ENCODE assay signal across 10 mouse cellular contexts in the genomic region with DNA sequence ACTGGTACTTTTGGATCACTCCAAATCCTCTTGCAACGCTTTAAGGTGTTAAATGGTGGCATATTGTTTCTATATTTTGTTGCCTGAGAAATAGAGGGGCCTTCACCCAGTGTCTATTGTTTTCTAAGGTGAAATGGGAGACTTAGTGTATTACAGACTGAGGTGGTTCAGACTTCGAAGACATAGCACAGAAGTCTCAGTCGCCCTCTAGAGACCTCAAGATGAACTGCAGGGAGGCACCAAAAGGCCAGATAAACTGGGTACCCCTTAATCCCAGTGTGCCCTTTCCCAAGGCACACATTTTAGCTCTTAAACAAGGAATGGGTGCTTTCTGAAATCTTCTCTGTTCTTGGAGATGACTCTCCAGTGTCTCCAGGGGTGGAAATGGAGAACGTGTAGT.
A peak's percentile ranks its signal among the peaks of the same experiment; 100 is the strongest.
DNase-seq lines count a peak whose midpoint lies in the region; ATAC-seq lines count a peak whose summit lies in the region.
"Had no signal": no experiment of that assay in that cellular context is flagged by ENCODE, and none has a peak within 500 bp of the region (broad histone marks: within the 10 kb centered on the region; RNA-seq: fewer than 3 reads in every experiment).

No protein-coding gene starts in this region.

- DNase-seq in hindbrain, embryonic 11.5 days (ENCODE audit: low spot score): peak; percentile 70
- peak; percentile 46 for DNase-seq in 416B (ENCODE audit: low read depth)
- DNase-seq in adrenal gland, adult 8-10 months: peak; percentile 3
- peak; percentile 71 for DNase-seq in embryo, embryonic 11 days
- peak; percentile 25 for DNase-seq in induced T-regulatory cell, adult 2 months (ENCODE audit: low read depth)
- peak; percentile 69 for DNase-seq in lung, postnatal 36 days
- peak; percentile 26 for DNase-seq in thymus, postnatal 25 days

- H3K4me2 ChIP-seq in hindbrain, embryonic 11.5 days (replicated peaks; ENCODE audit: low read depth, low read length): no peak overlapping the region
- no peak overlapping the region for H3K4me2 ChIP-seq in hindbrain, embryonic 13.5 days
- H3K4me2 ChIP-seq: heart, embryonic 15.5 days had no signal

- H3K27me3 ChIP-seq in hindbrain, embryonic 11.5 days (ENCODE audit: control insufficient read depth, insufficient read depth, low read length): no peaks in the 10 kb centered on the region
- no peaks in the 10 kb centered on the region for H3K27me3 ChIP-seq in hindbrain, embryonic 13.5 days
- H3K27me3 ChIP-seq: heart, embryonic 15.5 days had no signal

- H3K4me1 ChIP-seq in hindbrain, embryonic 11.5 days (replicated peaks; ENCODE audit: control insufficient read depth, insufficient read depth, low read length): no peaks in the 10 kb centered on the region
- no peaks in the 10 kb centered on the region for H3K4me1 ChIP-seq in hindbrain, embryonic 13.5 days (replicated peaks)
- H3K4me1 ChIP-seq: heart, embryonic 15.5 days had no signal

- ATAC-seq in hindbrain, embryonic 11.5 days (ENCODE audit: low FRiP score): peak; percentile 57
- no peak for ATAC-seq in hindbrain, embryonic 13.5 days (ENCODE audit: low FRiP score)

- H3K4me3 ChIP-seq in hindbrain, embryonic 11.5 days (ENCODE audit: low read depth, low read length): no peak overlapping the region
- H3K4me3 ChIP-seq in hindbrain, embryonic 13.5 days: no peak overlapping the region
- H3K4me3 ChIP-seq: heart, embryonic 15.5 days; myocyte had no signal

- H3K36me3 ChIP-seq in hindbrain, embryonic 11.5 days (ENCODE audit: control insufficient read depth, insufficient read depth, low read length): no peaks in the 10 kb centered on the region
- H3K36me3 ChIP-seq in hindbrain, embryonic 13.5 days: no peaks in the 10 kb centered on the region
- H3K36me3 ChIP-seq: heart, embryonic 15.5 days had no signal

- H3K9me3 ChIP-seq in hindbrain, embryonic 11.5 days (ENCODE audit: control insufficient read depth, low read length): no peaks in the 10 kb centered on the region
- H3K9me3 ChIP-seq in hindbrain, embryonic 13.5 days: no peaks in the 10 kb centered on the region
- H3K9me3 ChIP-seq: heart, embryonic 15.5 days had no signal

- H3K27ac ChIP-seq in hindbrain, embryonic 11.5 days (ENCODE audit: low read depth, low read length): no peak overlapping the region
- no peak overlapping the region for H3K27ac ChIP-seq in hindbrain, embryonic 13.5 days
- H3K27ac ChIP-seq: heart, embryonic 15.5 days had no signal

- WGBS in hindbrain, embryonic 11.5 days: 21% methylated on average over 4 of the region's 4 CpGs
- 18% methylated on average over 4 of the region's 4 CpGs for WGBS in hindbrain, embryonic 13.5 days

- no peak overlapping the region for H3K9ac ChIP-seq in hindbrain, embryonic 11.5 days (ENCODE audit: low read depth, low read length)
- H3K9ac ChIP-seq in hindbrain, embryonic 13.5 days: no peak overlapping the region
- H3K9ac ChIP-seq: heart, embryonic 15.5 days had no signal

Comparison
In these comparisons a context has a peak if more than half of its experiments do, and no peak if none do; other contexts are left out.
1. DNase-seq: peak in every context shown above with its lines; median percentile 71 in embryo, embryonic 11 days; 70 in hindbrain, embryonic 11.5 days; 69 in lung, postnatal 36 days; 46 in 416B; 26 in thymus, postnatal 25 days; 25 in induced T-regulatory cell, adult 2 months; 3 in adrenal gland, adult 8-10 months.